Mouse (Mus musculus) liver (tissue): Measurements from ENCODE around the gene Smpd3.

Experiments used
- DNase-seq: peaks from one replicate; pipeline ENCODE4 v3.0.0-alpha.2; 2020; ENCODE audit warnings: mixed read lengths

Gene Smpd3

GRCm38 (mm10) chr8:106337852-106338521 lies at the start of gene Smpd3:
Smpd3 (minus strand) TSS chr8:106337988.
- DNase-seq: peak; percentile 93

GRCm38 (mm10) chr8:106381026-106381425 lies 43.2 kb upstream of the Smpd3 start:
- DNase-seq: no peak

GRCm38 (mm10) chr8:106379357-106379756 lies 41.6 kb upstream of the Smpd3 start:
- no peak for DNase-seq

GRCm38 (mm10) chr8:106378501-106379048 lies 40.8 kb upstream of the Smpd3 start:
- peak; percentile 7 for DNase-seq

GRCm38 (mm10) chr8:106376862-106377261 lies 39.1 kb upstream of the Smpd3 start:
- no peak for DNase-seq

GRCm38 (mm10) chr8:106375957-106376356 lies 38.2 kb upstream of the Smpd3 start:
- no peak for DNase-seq

- DNase-seq: no peak
These were observed 31.3 kb upstream of the Smpd3 start for GRCm38 (mm10) chr8:106369069-106369468.

GRCm38 (mm10) chr8:106368501-106368900 lies 30.7 kb upstream of the Smpd3 start:
- DNase-seq: no peak

GRCm38 (mm10) chr8:106364837-106365236 lies 27.0 kb upstream of the Smpd3 start:
- DNase-seq: no peak

GRCm38 (mm10) chr8:106364278-106364677 lies 26.5 kb upstream of the Smpd3 start:
- no peak for DNase-seq

- DNase-seq: no peak
These were observed 25.5 kb upstream of the Smpd3 start for GRCm38 (mm10) chr8:106363321-106363720.

- DNase-seq: no peak
These were observed 22.0 kb upstream of the Smpd3 start for GRCm38 (mm10) chr8:106359650-106360338.

- DNase-seq: no peak
These were observed 13.3 kb upstream of the Smpd3 start for GRCm38 (mm10) chr8:106351135-106351534.

GRCm38 (mm10) chr8:106349398-106349797 lies 11.6 kb upstream of the Smpd3 start:
- no peak for DNase-seq

- DNase-seq: no peak
These were observed 8.3 kb upstream of the Smpd3 start for GRCm38 (mm10) chr8:106346123-106346522.

GRCm38 (mm10) chr8:106343471-106343870 lies 5.7 kb upstream of the Smpd3 start:
- no peak for DNase-seq

- DNase-seq: no peak
These were observed 5.0 kb upstream of the Smpd3 start for GRCm38 (mm10) chr8:106342828-106343227.

GRCm38 (mm10) chr8:106338741-106339209 lies 987 bp upstream of the Smpd3 start:
- no peak for DNase-seq

- DNase-seq: no peak
These were observed 1.2 kb downstream of the Smpd3 start for GRCm38 (mm10) chr8:106336561-106336960.

GRCm38 (mm10) chr8:106336031-106336430 lies 1.8 kb downstream of the Smpd3 start:
- DNase-seq: no peak

GRCm38 (mm10) chr8:106335196-106335595 lies 2.6 kb downstream of the Smpd3 start:
- DNase-seq: no peak

- no peak for DNase-seq
These were observed 4.4 kb downstream of the Smpd3 start for GRCm38 (mm10) chr8:106333346-106333745.

- no peak for DNase-seq
These were observed 5.3 kb downstream of the Smpd3 start for GRCm38 (mm10) chr8:106332498-106332897.

- no peak for DNase-seq
These were observed 11.2 kb downstream of the Smpd3 start for GRCm38 (mm10) chr8:106326624-106327023.
